Mouse (Mus musculus) thymus, postnatal 0 days (tissue): ENCODE results near the gene Gadd45a. TPM values are rescaled to one million over a fixed set of nuclear protein-coding genes. Genes with fewer than 3 reads are reported as not detected.
"Not testable (repeated sequence)": the region's sequence is repeated elsewhere in the genome, so short reads cannot be mapped to it uniquely, and the experiment has no call there.

Source experiments
- DNase-seq: peaks from one replicate; pipeline ENCODE4 v3.0.0-alpha.2; 2015; ENCODE audit warnings: low spot score
- polyA plus RNA-seq: library from polyadenylated mRNA; unstranded; fragments of >200 nt; fragmentation: Nextera tagmentation; extraction: Ambion mirVana; gene quantifications from 2 replicates; pipeline ENCODE4 v1.2.1, GENCODE M21; 2015

Gene Gadd45a
- polyA plus RNA-seq, 1 experiment from 2014 or later, result 35.3 TPM

- DNase-seq, result no peak
These were observed 11.8 kb upstream of the Gadd45a start for GRCm38 (mm10) chr6:67048880-67049694.

DNA sequence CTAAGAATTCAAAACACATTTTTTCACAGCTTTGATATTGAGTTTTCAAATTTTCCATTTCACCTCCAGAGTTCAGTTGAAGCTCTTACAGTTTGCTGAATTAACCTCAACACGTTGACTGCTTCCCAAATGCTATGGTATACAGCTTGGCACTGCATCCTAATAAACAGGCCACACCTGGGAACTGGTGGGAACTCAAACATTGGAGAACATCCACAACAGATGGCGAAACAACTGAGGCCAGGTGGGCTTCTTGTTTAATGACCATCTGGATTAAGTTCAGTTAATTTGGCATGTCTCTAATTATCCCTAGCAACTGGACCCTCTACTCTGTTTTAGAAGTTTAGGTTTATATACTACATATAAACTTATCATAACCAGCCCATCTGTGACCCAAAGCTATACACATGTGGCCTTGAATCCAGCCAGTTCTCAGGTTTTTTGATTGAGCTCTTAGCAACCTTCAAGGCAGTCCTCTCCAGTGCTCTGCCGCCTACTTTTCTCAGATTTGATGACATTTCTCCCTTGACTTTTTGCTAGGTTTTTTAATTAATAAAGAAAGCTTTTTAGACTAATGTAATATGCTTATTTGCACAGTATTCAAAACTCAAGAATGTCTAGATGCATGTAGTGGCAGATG, 10.9 kb upstream of the Gadd45a start:
- DNase-seq, result no peak

DNA sequence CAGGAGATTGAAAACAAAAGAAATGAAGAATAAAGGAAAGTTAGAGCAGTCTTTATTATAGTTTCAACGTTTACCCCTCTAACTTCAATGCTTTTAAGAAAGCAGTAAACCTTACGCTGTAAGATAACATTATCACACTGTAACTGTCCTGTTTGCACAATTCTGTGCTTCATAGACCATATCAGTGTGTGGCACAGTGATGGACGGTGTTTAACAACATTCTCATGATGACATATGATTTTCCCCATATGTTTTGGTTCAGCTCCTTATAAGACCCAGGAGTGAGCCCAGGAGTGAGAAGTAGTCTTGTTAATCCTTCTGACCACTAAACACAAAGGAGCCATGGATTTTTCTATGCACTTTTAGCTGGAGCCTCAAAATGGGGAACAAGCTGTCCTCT, 9.7 kb upstream of the Gadd45a start:
- no peak for DNase-seq

DNA sequence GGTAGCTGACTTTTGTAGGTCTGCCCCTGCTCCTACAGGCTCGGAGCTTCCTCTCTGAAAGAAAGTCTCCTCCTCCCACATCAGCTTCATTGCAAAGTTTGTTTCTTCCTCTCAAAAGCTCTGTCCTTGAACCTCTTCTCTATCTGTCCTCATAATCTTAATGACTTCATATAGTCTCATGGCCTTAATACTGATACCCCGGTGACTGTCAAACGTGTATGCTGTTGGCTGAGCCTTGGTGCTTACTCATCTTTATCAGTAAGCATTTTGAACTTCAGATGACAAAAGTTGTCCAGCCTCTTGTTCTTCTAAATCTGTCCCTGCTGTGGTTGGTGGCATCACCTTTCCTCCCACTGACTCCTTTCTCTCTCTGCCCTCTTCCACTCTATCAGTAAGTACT, 8.2 kb upstream of the Gadd45a start:
- DNase-seq, result no peak

GRCm38 (mm10) chr6:67040904-67041410, 3.7 kb upstream of the Gadd45a start:
- DNase-seq, result no peak

- no peak for DNase-seq
These were observed 1.7 kb upstream of the Gadd45a start for GRCm38 (mm10) chr6:67038964-67039363.

DNA sequence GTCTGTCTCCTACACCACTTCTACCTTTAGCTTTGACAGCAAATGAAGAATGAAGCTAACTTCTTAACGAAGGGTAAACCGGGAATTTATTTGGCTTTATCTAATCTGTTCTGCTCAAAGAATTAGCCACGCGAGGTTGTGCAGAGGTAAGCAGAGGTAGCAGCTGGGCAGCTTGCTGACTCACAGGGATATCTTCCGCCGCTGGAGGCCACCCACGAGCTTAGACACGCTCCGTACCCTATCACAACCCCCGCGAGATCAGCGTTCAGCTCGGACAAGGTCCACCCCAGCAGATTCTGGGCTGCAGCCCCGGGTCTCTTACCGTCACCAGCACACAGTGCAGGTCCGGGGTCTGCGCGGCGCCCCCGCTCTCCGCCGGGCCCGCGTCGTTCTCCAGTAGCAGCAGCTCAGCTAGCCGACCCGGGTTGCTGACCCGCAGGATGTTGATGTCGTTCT, 873 bp downstream of the Gadd45a start:
- DNase-seq, result peak; percentile 78

DNA sequence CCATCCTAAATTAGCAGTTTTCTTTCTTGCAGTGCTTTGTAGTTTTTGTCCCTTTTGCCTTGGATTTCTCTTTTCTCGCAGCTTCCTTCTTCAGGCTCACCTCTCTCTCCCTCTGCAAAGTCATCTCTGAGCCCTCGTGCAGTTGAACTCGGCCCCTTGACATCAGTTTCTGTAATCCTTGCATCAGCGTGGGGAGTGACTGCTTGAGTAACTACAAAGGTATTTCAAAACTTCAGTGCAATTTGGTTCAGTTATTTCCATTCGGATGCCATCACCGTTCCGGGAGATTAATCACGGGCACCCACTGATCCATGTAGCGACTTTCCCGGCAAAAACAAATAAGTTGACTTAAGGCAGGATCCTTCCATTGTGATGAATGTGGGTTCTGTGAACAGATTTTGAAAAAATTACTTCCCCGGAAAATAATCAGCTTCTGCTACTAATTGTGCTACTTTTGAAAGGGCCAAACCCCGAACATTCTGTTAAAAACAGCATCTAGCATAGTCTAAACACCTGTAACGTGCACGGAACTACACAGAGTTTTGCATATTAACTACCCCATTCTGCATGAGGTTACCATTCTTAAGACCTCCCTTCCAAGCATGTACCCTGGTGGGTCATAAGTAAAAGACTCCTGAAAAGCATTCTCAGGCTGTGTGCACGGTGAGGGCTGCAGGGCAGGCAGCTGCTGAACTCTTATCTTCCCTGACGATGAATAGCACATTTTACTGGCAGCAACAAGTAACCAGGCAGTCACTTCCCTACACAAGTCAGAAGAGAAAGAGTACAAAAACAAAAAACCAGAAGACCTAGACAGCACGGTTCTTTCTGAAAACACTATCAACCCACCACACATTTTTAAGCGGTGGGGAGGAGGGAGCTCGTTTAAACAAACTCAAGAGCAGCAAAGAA, 1.6 kb downstream of the Gadd45a start:
- peak; percentile 20 for DNase-seq

DNA sequence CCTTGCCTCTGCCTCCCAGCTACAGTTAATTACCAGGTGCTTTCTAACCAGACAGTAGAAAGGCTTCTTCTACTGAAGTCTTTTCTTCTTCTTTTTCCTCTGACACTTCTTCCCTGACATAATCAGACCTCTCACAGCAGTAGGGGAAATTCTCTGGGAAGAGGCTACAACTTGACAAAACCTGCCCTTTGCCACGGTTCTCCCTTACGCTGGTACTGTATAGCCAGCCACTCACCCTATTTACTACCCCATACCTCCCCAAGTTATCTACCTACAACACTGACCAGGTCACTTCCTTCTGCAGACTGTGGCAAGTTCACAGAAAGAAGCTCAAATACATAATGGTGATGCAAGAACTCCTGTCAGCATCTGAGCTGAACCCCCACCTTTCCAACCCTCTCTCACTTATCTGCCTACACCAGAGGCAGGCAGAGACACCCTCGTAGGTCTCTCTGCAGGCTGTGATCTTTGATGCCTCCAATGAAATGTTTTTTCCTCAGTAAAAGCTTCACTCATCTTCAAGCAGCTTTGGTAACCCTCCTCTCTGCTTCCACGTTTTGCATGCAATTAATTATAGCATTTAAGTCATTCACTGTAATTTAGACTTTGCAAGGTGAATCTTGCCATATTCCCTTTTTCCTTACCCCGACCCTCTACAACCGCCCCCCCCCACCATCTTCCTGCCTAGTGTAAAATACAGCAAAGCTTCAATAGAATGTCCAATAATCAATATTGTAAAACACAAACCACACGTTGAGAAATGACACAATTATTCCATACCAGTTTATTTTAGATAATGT, 2.7 kb downstream of the Gadd45a start:
- DNase-seq, result no peak

DNA sequence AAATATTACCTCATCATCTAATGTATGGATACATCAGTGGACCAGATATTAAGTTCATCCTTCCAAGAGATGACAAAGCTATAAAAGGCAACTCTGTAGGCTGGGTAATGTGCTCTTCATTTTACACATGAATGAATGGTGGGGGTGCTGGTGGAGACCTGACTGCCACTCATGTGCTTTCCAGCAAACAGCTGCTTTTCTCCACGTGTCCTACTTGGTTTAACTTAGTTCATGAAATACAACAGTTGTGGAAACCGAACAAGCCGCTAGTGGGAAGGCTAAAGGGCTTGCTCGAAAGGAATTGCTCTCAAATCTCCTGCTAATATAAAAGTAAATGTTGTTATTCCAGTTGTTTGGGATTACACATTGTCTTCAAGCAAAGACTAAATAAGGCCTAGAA, 3.7 kb downstream of the Gadd45a start:
- DNase-seq, result no peak

DNA sequence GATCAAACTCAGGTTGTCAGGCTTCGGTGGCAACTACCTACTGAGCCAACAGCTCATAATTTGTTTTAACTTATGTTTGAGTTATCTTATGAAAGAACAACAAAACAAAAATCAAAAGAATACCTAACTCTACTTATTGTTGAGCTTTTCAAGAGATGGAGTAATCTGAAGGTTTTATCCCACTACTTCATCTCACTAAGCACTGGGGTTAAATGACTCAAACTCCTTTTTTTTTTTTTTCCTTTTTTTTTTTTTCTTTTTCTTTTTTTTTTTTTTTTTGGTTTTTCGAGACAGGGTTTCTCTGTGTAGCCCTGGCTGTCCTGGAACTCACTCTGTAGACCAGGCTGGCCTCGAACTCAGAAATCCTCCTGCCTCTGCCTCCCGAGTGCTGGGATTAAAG, 4.3 kb downstream of the Gadd45a start:
- DNase-seq, result not testable (repeated sequence)

GRCm38 (mm10) chr6:67032551-67032950, 4.7 kb downstream of the Gadd45a start:
- not testable (repeated sequence) for DNase-seq

GRCm38 (mm10) chr6:67030846-67031245, 6.4 kb downstream of the Gadd45a start:
- DNase-seq, result no peak

GRCm38 (mm10) chr6:67030416-67030815, 6.8 kb downstream of the Gadd45a start:
- DNase-seq, result no peak

- no peak for DNase-seq
These were observed 7.3 kb downstream of the Gadd45a start for GRCm38 (mm10) chr6:67029987-67030386.

- DNase-seq, result no peak
These were observed 7.8 kb downstream of the Gadd45a start for GRCm38 (mm10) chr6:67029312-67029950.

DNA sequence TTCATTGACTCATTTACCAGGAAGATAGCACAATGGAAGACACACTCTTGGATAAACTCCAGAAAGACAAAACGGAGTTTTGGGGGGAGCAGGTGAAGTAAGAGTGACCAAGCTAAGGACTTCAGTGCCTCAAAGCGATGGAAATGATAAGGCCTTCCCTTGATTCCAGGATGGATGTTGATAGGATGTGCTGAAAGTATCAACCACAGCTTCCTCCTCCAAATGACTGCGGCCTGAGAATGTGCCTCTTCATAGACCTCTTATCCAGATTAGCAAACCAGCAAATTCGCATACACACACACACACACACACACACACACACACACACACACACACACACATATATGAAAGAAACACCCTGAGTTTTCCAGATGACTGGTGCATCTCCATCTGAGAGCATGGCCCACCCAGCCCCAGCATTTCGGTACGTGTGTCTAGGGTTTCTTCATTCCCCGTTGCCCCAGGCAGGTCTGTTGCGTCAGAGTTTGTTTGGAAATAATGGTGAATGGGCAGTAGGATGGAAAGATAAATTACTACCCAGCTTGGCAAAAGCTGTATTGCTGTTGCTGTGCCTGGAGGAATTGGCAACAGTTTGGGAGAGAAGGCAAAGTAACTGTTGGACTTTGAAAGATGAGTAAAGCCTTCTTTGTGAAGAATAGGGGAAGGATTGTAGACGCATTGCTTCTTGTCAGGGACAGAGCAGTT, 9.7 kb downstream of the Gadd45a start:
- no peak for DNase-seq

DNA sequence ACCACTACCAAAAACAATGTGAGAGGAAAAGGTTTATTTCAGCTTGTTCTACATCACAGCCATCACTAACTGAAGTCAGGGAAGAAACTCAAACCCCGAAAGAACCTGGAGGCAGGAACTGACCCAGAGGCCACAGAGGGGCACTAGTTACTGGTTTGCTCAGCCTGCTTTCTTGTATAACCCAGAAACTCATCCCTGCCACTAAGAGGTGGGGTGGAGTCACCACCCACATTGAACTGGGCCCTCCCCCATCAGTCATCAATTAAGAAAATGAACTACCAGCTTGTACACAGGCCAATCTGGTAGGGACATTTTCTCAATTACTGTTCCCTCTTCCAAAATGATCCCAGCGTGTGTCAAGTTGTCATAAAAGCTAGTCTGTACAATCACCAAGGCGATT, 10.6 kb downstream of the Gadd45a start:
- DNase-seq, result no peak

DNA sequence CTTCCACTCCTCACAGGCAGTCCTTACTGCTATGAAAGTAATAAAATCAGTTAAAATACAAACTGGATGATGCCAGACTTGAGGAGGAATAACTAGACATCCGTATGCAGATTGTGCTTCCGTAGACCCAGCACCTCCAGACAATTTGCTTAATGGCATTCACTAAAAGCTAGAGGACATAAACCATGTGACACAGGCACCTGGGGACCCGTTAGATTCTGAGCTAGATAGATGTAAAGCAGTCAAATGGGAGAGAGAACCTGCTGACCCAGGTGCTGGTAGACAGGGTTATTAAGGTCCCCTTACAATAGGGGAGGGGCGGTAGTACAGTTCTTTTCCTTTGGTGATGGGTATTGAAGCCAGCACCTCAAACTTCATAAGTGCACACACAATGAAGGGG, 13.5 kb downstream of the Gadd45a start:
- no peak for DNase-seq

GRCm38 (mm10) chr6:67021308-67021707, 15.9 kb downstream of the Gadd45a start:
- no peak for DNase-seq
